Mouse (Mus musculus): ENCODE measurements around the gene Ptk7. TPM values are rescaled to one million over a fixed set of nuclear protein-coding genes. Genes with fewer than 3 reads are reported as not detected.

Ptk7 gene
- polyA plus RNA-seq, 1 experiment from 2014 or later = 0.04 TPM

GRCm38 (mm10) chr17:46520385-46520979, 108.8 kb downstream of the Ptk7 start:
- Histone ChIP-seq H3K27ac (peak overlapping the region; percentile 48), H3K79me2 (ENCODE audit: inconsistent target) (peaks cover 6% of the 10 kb centered on the region; the same call in 1 of the 2 replicates), H3K36me3 (ENCODE audit: inconsistent target) (peaks cover 5% of the 10 kb centered on the region; the same call in 1 of the 2 replicates), H3K4me3 (ENCODE audit: inconsistent target) (peak overlapping the region; percentile 49)
- WGBS (ENCODE audit: missing documents) = 35% methylated on average over 25 of the region's 25 CpGs

- Histone ChIP-seq H3K79me2 (ENCODE audit: inconsistent target) (peaks cover 6% of the 10 kb centered on the region; the same call in 1 of the 2 replicates), H3K4me3 (ENCODE audit: inconsistent target) (peak overlapping the region; percentile 49), H3K36me3 (ENCODE audit: inconsistent target) (peaks cover 5% of the 10 kb centered on the region; the same call in 1 of the 2 replicates), H3K27ac (no peak overlapping the region)
- WGBS (ENCODE audit: missing documents) = 85% methylated on average over 10 of the region's 10 CpGs
Measured at GRCm38 (mm10) chr17:46519971-46520370, 109.3 kb downstream of the Ptk7 start.

Other genes with a start within 250 kb of the Ptk7 start
- 6.7 to 12.9 TPM (median 11.8 TPM) in 3 replicates for gene Zfp318, start 245.8 kb downstream of the Ptk7 start, polyA plus RNA-seq (2018)
- not detected in 3 replicates for gene Crip3, start 200.6 kb downstream of the Ptk7 start, polyA plus RNA-seq (2018)
- gene Slc22a7, start 191.0 kb downstream of the Ptk7 start, polyA plus RNA-seq (2018) = not detected in 3 replicates
- not detected in 3 replicates for gene Ttbk1, start 141.8 kb downstream of the Ptk7 start, polyA plus RNA-seq (2018)
- 0.57 to 9.8 TPM (median 0.97 TPM) in 3 replicates for gene Dnph1, start 132.8 kb downstream of the Ptk7 start, polyA plus RNA-seq (2018)
- gene Cul9, start 83.1 kb downstream of the Ptk7 start, polyA plus RNA-seq (2018) = 8.0 to 13.4 TPM (median 8.8 TPM) in 3 replicates
- 15.1 to 25.6 TPM (median 25.2 TPM) in 3 replicates for gene Srf, start 73.3 kb downstream of the Ptk7 start, polyA plus RNA-seq (2018)
- 41.6 to 48.1 TPM (median 47.7 TPM) in 3 replicates for gene Klc4, start 16.5 kb upstream of the Ptk7 start, polyA plus RNA-seq (2018)
- gene Mrpl2, start 16.7 kb upstream of the Ptk7 start, polyA plus RNA-seq (2018) = 34.1 to 78.8 TPM (median 41.5 TPM) in 3 replicates
- 6.2 to 8.8 TPM (median 7.3 TPM) in 3 replicates for gene Cul7, start 20.8 kb upstream of the Ptk7 start, polyA plus RNA-seq (2018)
- 30.5 to 52.1 TPM (median 39.7 TPM) in 3 replicates for gene Rrp36, start 44.8 kb upstream of the Ptk7 start, polyA plus RNA-seq (2018)
- gene Mea1, start 49.3 kb upstream of the Ptk7 start, polyA plus RNA-seq (2018) = 85.2 to 104 TPM (median 96.1 TPM) in 3 replicates
- 30.1 to 44.5 TPM (median 33.9 TPM) in 3 replicates for gene Klhdc3, start 51.4 kb upstream of the Ptk7 start, polyA plus RNA-seq (2018)
- gene Ppp2r5d, start 75.6 kb upstream of the Ptk7 start, polyA plus RNA-seq (2018) = 21.4 to 43.0 TPM (median 30.6 TPM) in 3 replicates
- gene Pex6, start 82.0 kb upstream of the Ptk7 start, polyA plus RNA-seq (2018) = 6.9 to 22.0 TPM (median 14.2 TPM) in 3 replicates
- gene Gnmt, start 99.7 kb upstream of the Ptk7 start, polyA plus RNA-seq (2018) = 0.32 TPM in 1 of 3 replicates, not detected in the others
- 79.0 to 118 TPM (median 88.6 TPM) in 3 replicates for gene Cnpy3, start 122.7 kb upstream of the Ptk7 start, polyA plus RNA-seq (2018)
- gene Ptcra, start 134.2 kb upstream of the Ptk7 start, polyA plus RNA-seq (2018) = not detected in 3 replicates
- gene 2310039H08Rik, start 143.1 kb upstream of the Ptk7 start, polyA plus RNA-seq (2018) = 7.4 to 12.7 TPM (median 10.2 TPM) in 3 replicates
- gene Rpl7l1, start 153.2 kb upstream of the Ptk7 start, polyA plus RNA-seq (2018) = 64.6 to 81.8 TPM (median 70.4 TPM) in 3 replicates
- 9.3 to 10.1 TPM (median 9.6 TPM) in 3 replicates for gene Bicral, start 229.0 kb upstream of the Ptk7 start, polyA plus RNA-seq (2018)

Measured in macrophage (primary cell).